Mouse (Mus musculus): Measurements from ENCODE around the gene Ercc6l.

The Ercc6l gene

GRCm38 (mm10) chrX:102156618-102157422, at the start of gene Ercc6l:
Gene Ercc6l, minus strand, starts transcription at chrX:102157091.
- peak; percentile 98 for DNase-seq (ENCODE audit: extremely low read depth, insufficient read length, low spot score)

GRCm38 (mm10) chrX:102190840-102191239, 33.9 kb upstream of the Ercc6l start:
- no peak for DNase-seq (ENCODE audit: extremely low read depth, insufficient read length, low spot score)

GRCm38 (mm10) chrX:102189581-102189980, 32.7 kb upstream of the Ercc6l start:
- DNase-seq (ENCODE audit: extremely low read depth, insufficient read length, low spot score): no peak

- DNase-seq (ENCODE audit: extremely low read depth, insufficient read length, low spot score): peak; percentile 86
Measured at GRCm38 (mm10) chrX:102188712-102189497, 32.0 kb upstream of the Ercc6l start, which contains the start of gene Rps4x. Gene Rps4x, minus strand, starts transcription at chrX:102189394.

GRCm38 (mm10) chrX:102187023-102187699, 30.3 kb upstream of the Ercc6l start:
- DNase-seq (ENCODE audit: extremely low read depth, insufficient read length, low spot score): no peak

GRCm38 (mm10) chrX:102182575-102182974, 25.7 kb upstream of the Ercc6l start:
- DNase-seq (ENCODE audit: extremely low read depth, insufficient read length, low spot score): no peak

- no peak for DNase-seq (ENCODE audit: extremely low read depth, insufficient read length, low spot score)
Measured at GRCm38 (mm10) chrX:102175538-102176287, 18.8 kb upstream of the Ercc6l start.

GRCm38 (mm10) chrX:102170900-102171299, 14.0 kb upstream of the Ercc6l start:
- DNase-seq (ENCODE audit: extremely low read depth, insufficient read length, low spot score): no peak

- no peak for DNase-seq (ENCODE audit: extremely low read depth, insufficient read length, low spot score)
Measured at GRCm38 (mm10) chrX:102170135-102170534, 13.2 kb upstream of the Ercc6l start.

- no peak for DNase-seq (ENCODE audit: extremely low read depth, insufficient read length, low spot score)
Measured at GRCm38 (mm10) chrX:102169724-102170123, 12.8 kb upstream of the Ercc6l start.

GRCm38 (mm10) chrX:102166986-102167385, 10.1 kb upstream of the Ercc6l start:
- DNase-seq (ENCODE audit: extremely low read depth, insufficient read length, low spot score): no peak

GRCm38 (mm10) chrX:102166521-102166920, 9.6 kb upstream of the Ercc6l start:
- DNase-seq (ENCODE audit: extremely low read depth, insufficient read length, low spot score): no peak

GRCm38 (mm10) chrX:102163529-102163928, 6.6 kb upstream of the Ercc6l start:
- no peak for DNase-seq (ENCODE audit: extremely low read depth, insufficient read length, low spot score)

- DNase-seq (ENCODE audit: extremely low read depth, insufficient read length, low spot score): no peak
Measured at GRCm38 (mm10) chrX:102163096-102163495, 6.2 kb upstream of the Ercc6l start.

- no peak for DNase-seq (ENCODE audit: extremely low read depth, insufficient read length, low spot score)
Measured at GRCm38 (mm10) chrX:102160528-102160927, 3.6 kb upstream of the Ercc6l start.

GRCm38 (mm10) chrX:102159778-102160177, 2.9 kb upstream of the Ercc6l start:
- DNase-seq (ENCODE audit: extremely low read depth, insufficient read length, low spot score): no peak

- no peak for DNase-seq (ENCODE audit: extremely low read depth, insufficient read length, low spot score)
Measured at GRCm38 (mm10) chrX:102157423-102157791, 516 bp upstream of the Ercc6l start.

- no peak for DNase-seq (ENCODE audit: extremely low read depth, insufficient read length, low spot score)
Measured at GRCm38 (mm10) chrX:102141157-102141556, 15.7 kb downstream of the Ercc6l start.

- DNase-seq (ENCODE audit: extremely low read depth, insufficient read length, low spot score): no peak
Measured at GRCm38 (mm10) chrX:102121321-102121720, 35.6 kb downstream of the Ercc6l start.

- DNase-seq (ENCODE audit: extremely low read depth, insufficient read length, low spot score): peak; percentile 83
Measured at GRCm38 (mm10) chrX:102119042-102119864, 37.6 kb downstream of the Ercc6l start, which contains the start of gene Pin4. Gene Pin4, plus strand, starts transcription at chrX:102119447.

Data from 3134 (cell line).